ENCODE assay signal across 26 mouse cellular contexts in the genomic region with DNA sequence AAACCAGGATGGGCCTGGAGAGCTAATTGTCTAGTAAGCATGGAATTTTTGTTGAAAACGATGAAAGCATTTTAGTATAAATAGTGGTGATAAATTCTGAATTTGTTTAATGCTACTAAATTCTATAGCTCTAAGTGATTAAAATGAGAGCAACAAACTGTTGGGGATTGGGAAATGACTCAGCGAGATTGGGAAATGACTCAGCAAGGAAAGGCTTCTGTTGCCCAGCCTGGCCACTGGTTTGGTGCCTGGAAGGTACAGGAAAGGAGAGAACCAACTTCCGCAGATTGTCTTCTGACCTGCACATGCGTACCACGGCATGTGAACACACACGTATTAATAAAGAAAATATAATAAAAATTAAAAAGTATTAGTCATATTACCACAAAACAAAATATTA.
DNase-seq lines count a peak whose midpoint lies in the region; ATAC-seq and TF ChIP-seq lines count a peak whose summit lies in the region.
"Had no signal": no experiment of that assay in that cellular context is flagged by ENCODE, and none has a peak within 500 bp of the region (broad histone marks: within the 10 kb centered on the region; RNA-seq: fewer than 3 reads in every experiment).

No protein-coding gene starts in this region.

- H3K4me2 ChIP-seq in kidney, embryonic 15.5 days: no peak overlapping the region
- no peak overlapping the region for H3K4me2 ChIP-seq in liver, embryonic 12.5 days
- H3K4me2 ChIP-seq: embryonic facial prominence, embryonic 13.5 days; embryonic facial prominence, embryonic 15.5 days; forebrain, embryonic 12.5 days had no signal

- no peaks in the 10 kb centered on the region for H3K36me3 ChIP-seq in ES-E14 (ENCODE audit: control insufficient read depth, insufficient read depth, low read length, poor library complexity, severe bottlenecking)
- H3K36me3 ChIP-seq in kidney, embryonic 15.5 days: no peaks in the 10 kb centered on the region
- H3K36me3 ChIP-seq in liver, embryonic 12.5 days: no peaks in the 10 kb centered on the region
- H3K36me3 ChIP-seq: embryonic facial prominence, embryonic 13.5 days; embryonic facial prominence, embryonic 15.5 days; forebrain, embryonic 10.5 days; forebrain, embryonic 12.5 days had no signal

- ATAC-seq in kidney, embryonic 15.5 days (replicated peaks; ENCODE audit: low FRiP score): no peak
- ATAC-seq in liver, embryonic 12.5 days: no peak
- ATAC-seq in cerebellum, adult (ENCODE audit: insufficient number of reproducible peaks, low FRiP score, low TSS enrichment): no peak
- ATAC-seq: activated CD4-positive, CD25-positive, alpha-beta regulatory T cell, adult 4 months; CD4-positive, CD25-positive, alpha-beta regulatory T cell, adult 4 months; forebrain, embryonic 14.5 days; forebrain, embryonic 16.5 days; Patski had no signal

- H3K4me1 ChIP-seq in ES-E14 (ENCODE audit: control insufficient read depth in 2 of 2, insufficient read depth in 2 of 2, low read length in 2 of 2, poor library complexity in 1 of 2): no peaks in the 10 kb centered on the region
- no peaks in the 10 kb centered on the region for H3K4me1 ChIP-seq in kidney, embryonic 15.5 days
- no peaks in the 10 kb centered on the region for H3K4me1 ChIP-seq in liver, embryonic 12.5 days
- H3K4me1 ChIP-seq: embryonic facial prominence, embryonic 13.5 days; embryonic facial prominence, embryonic 15.5 days; forebrain, embryonic 10.5 days; forebrain, embryonic 12.5 days had no signal

- 92% methylated on average over 6 of the region's 6 CpGs for WGBS in kidney, embryonic 15.5 days
- WGBS in liver, embryonic 12.5 days (ENCODE audit: insufficient replicate concordance): 71% methylated on average over 6 of the region's 6 CpGs

- no peak overlapping the region for H3K27ac ChIP-seq in ES-E14 (ENCODE audit: insufficient read depth, low read depth, low read length, poor library complexity, severe bottlenecking)
- H3K27ac ChIP-seq in kidney, embryonic 15.5 days: no peak overlapping the region
- H3K27ac ChIP-seq in liver, embryonic 12.5 days: no peak overlapping the region
- H3K27ac ChIP-seq: embryonic facial prominence, embryonic 13.5 days; embryonic facial prominence, embryonic 15.5 days; forebrain, embryonic 10.5 days; forebrain, embryonic 12.5 days had no signal

- H3K9me3 ChIP-seq in ES-E14 (ENCODE audit: control insufficient read depth, insufficient read depth, low read depth, low read length): no peaks in the 10 kb centered on the region
- no peaks in the 10 kb centered on the region for H3K9me3 ChIP-seq in kidney, embryonic 15.5 days (replicated peaks)
- no peaks in the 10 kb centered on the region for H3K9me3 ChIP-seq in liver, embryonic 12.5 days (replicated peaks)
- H3K9me3 ChIP-seq: embryonic facial prominence, embryonic 13.5 days; embryonic facial prominence, embryonic 15.5 days; forebrain, embryonic 10.5 days; forebrain, embryonic 12.5 days had no signal

- in situ Hi-C loops in ES-E14 (cut with MboI; ENCODE audit: low sequenced_read_pairs in 2 of 2, unreplicated experiment in 2 of 2): no loop called here

- no peak overlapping the region for H3K4me3 ChIP-seq in ES-E14 (ENCODE audit: insufficient read depth in 1 of 2, low read depth in 1 of 2, low read length in 2 of 2, poor library complexity in 1 of 2, severe bottlenecking in 1 of 2)
- no peak overlapping the region for H3K4me3 ChIP-seq in kidney, embryonic 15.5 days (replicated peaks)
- H3K4me3 ChIP-seq in liver, embryonic 12.5 days: no peak overlapping the region
- H3K4me3 ChIP-seq: embryonic facial prominence, embryonic 13.5 days; embryonic facial prominence, embryonic 15.5 days; erythroblast, embryonic 14.5 days; forebrain, embryonic 10.5 days; forebrain, embryonic 12.5 days had no signal

- peak; percentile 19 for DNase-seq in 3T3-L1 (ENCODE audit: low read depth, low spot score)
- DNase-seq in 416B (ENCODE audit: low read depth): peak; percentile 79
- DNase-seq in ES-E14 (ENCODE audit: low read depth, low spot score): no peak
- DNase-seq: adrenal gland, adult 8-10 months; adrenal gland, postnatal 14 days; adrenal gland, postnatal 36 days; cerebellum, adult 11 months; cerebellum, adult 18-20 months; cerebellum, adult 8-10 months; cerebellum, adult 9-11 months; cerebellum, postnatal 14 days; cerebellum, postnatal 36 days; embryo, embryonic 11 days had no signal

- H3K9ac ChIP-seq in ES-E14 (ENCODE audit: insufficient read depth, low read depth, low read length, poor library complexity, severe bottlenecking): no peak overlapping the region
- H3K9ac ChIP-seq in kidney, embryonic 15.5 days: no peak overlapping the region
- H3K9ac ChIP-seq in liver, embryonic 12.5 days: no peak overlapping the region
- H3K9ac ChIP-seq: embryonic facial prominence, embryonic 13.5 days; embryonic facial prominence, embryonic 15.5 days; forebrain, embryonic 12.5 days had no signal

- no peaks in the 10 kb centered on the region for H3K27me3 ChIP-seq in kidney, embryonic 15.5 days
- no peaks in the 10 kb centered on the region for H3K27me3 ChIP-seq in liver, embryonic 12.5 days (replicated peaks)
- H3K27me3 ChIP-seq: embryonic facial prominence, embryonic 13.5 days; embryonic facial prominence, embryonic 15.5 days; forebrain, embryonic 12.5 days; Patski had no signal

TF ChIP-seq in ES-E14, 5 proteins besides CTCF, POLR2A, EP300 and RAD21:
- TF ChIP-seq HCFC1 (IDR thresholded peaks at IDR 0.05; ENCODE audit: borderline replicate concordance, insufficient read depth, low read length) (no peak), MAFK (IDR thresholded peaks at IDR 0.05; ENCODE audit: insufficient read depth, low read depth, low read length) (peak; percentile 31; the same call in 1 of the 2 replicates), ZC3H11A (IDR thresholded peaks at IDR 0.05; ENCODE audit: borderline replicate concordance, low read depth, low read length) (no peak)
TF ChIP-seq in ES-E14: peak in this region for 1.
